ENCODE assay signal across 24 mouse cellular contexts in genomic region chr13:63037906-63038305, GRCm38 (mm10).
DNase-seq lines count a peak whose midpoint lies in the region; ATAC-seq and TF ChIP-seq lines count a peak whose summit lies in the region.
"Had no signal": no experiment of that assay in that cellular context is flagged by ENCODE, and none has a peak within 500 bp of the region (broad histone marks: within the 10 kb centered on the region; RNA-seq: fewer than 3 reads in every experiment).

No protein-coding gene starts in this region.

- no peak for TF ChIP-seq CTCF in lung, adult 2 months (IDR thresholded peaks at IDR 0.05; ENCODE audit: insufficient read depth, low read length)

- no peak for ATAC-seq in embryonic facial prominence, embryonic 11.5 days (replicated peaks; ENCODE audit: insufficient number of reproducible peaks, low FRiP score, low TSS enrichment, low read depth)
- ATAC-seq in kidney, embryonic 15.5 days (replicated peaks; ENCODE audit: low FRiP score) = no peak; the same call in 1 of the 2 replicates
- ATAC-seq in lung, embryonic 16.5 days (ENCODE audit: low read depth) = no peak
- no peak for ATAC-seq in embryonic facial prominence, embryonic 14.5 days (ENCODE audit: low read depth)
- ATAC-seq: hindbrain, embryonic 16.5 days; intestine, embryonic 15.5 days; midbrain, embryonic 15.5 days had no signal

- peak; percentile 18 for DNase-seq in embryonic facial prominence, embryonic 11.5 days (ENCODE audit: low spot score)
- DNase-seq in embryonic facial prominence, embryonic 10.5 days (ENCODE audit: low spot score) = no peak
- peak; percentile 5 to 48 for DNase-seq in kidney, postnatal 25 days
- DNase-seq in lung, adult 2 months = no peak
- no peak for DNase-seq in embryonic facial prominence, embryonic 14.5 days (ENCODE audit: low spot score)
- no peak for DNase-seq in layer of hippocampus, adult 9-10 months (ENCODE audit: low spot score)
- DNase-seq: adrenal gland, postnatal 25 days; cerebellum, adult 8-10 months; cerebellum, postnatal 36 days; gastrocnemius, adult 2 months; left cerebral cortex, postnatal 4 days; liver, embryonic 13.5 days; right cerebral cortex, adult 18-20 months; thymus, adult 2 months; thymus, postnatal 4 days had no signal

- no peaks in the 10 kb centered on the region for H3K36me3 ChIP-seq in embryonic facial prominence, embryonic 11.5 days (replicated peaks; ENCODE audit: control insufficient read depth, insufficient read depth, low read depth, low read length)
- no peaks in the 10 kb centered on the region for H3K36me3 ChIP-seq in embryonic facial prominence, embryonic 10.5 days (replicated peaks)
- no peaks in the 10 kb centered on the region for H3K36me3 ChIP-seq in kidney, embryonic 15.5 days
- no peaks in the 10 kb centered on the region for H3K36me3 ChIP-seq in lung, embryonic 16.5 days (ENCODE audit: control insufficient read depth, insufficient read depth, low read length)
- H3K36me3 ChIP-seq in embryonic facial prominence, embryonic 14.5 days (ENCODE audit: control insufficient read depth, insufficient read depth, low read length) = no peaks in the 10 kb centered on the region
- H3K36me3 ChIP-seq: forebrain, embryonic 12.5 days; intestine, embryonic 15.5 days; liver, embryonic 13.5 days; midbrain, embryonic 15.5 days; neural tube, embryonic 12.5 days had no signal

- 58% methylated on average over 10 of the region's 10 CpGs for WGBS in embryonic facial prominence, embryonic 11.5 days
- whole genome bisulfite sequencing in embryonic facial prominence, embryonic 10.5 days = 58% methylated on average over 10 of the region's 10 CpGs
- 63% methylated on average over 10 of the region's 10 CpGs for WGBS in kidney, embryonic 15.5 days
- 39% methylated on average over 10 of the region's 10 CpGs for WGBS in lung, embryonic 16.5 days
- WGBS in lung, adult 2 months = 54% methylated on average over 10 of the region's 10 CpGs
- 44% methylated on average over 10 of the region's 10 CpGs for WGBS in embryonic facial prominence, embryonic 14.5 days

- no peaks in the 10 kb centered on the region for H3K4me1 ChIP-seq in embryonic facial prominence, embryonic 11.5 days (ENCODE audit: control insufficient read depth, insufficient read depth, low read length)
- H3K4me1 ChIP-seq in embryonic facial prominence, embryonic 10.5 days = peaks cover 4% of the 10 kb centered on the region; the same call in 1 of the 2 replicates
- H3K4me1 ChIP-seq in kidney, embryonic 15.5 days = peaks cover 14% of the 10 kb centered on the region
- peaks cover 15% of the 10 kb centered on the region for H3K4me1 ChIP-seq in lung, embryonic 16.5 days (replicated peaks; ENCODE audit: control insufficient read depth, insufficient read depth, low read length)
- peaks cover 4% of the 10 kb centered on the region for H3K4me1 ChIP-seq in lung, adult 2 months (ENCODE audit: control insufficient read depth, insufficient read depth, low read length)
- H3K4me1 ChIP-seq in embryonic facial prominence, embryonic 14.5 days (ENCODE audit: control insufficient read depth, insufficient read depth, low read length) = peaks cover 19% of the 10 kb centered on the region

- H3K27ac ChIP-seq in embryonic facial prominence, embryonic 11.5 days (replicated peaks; ENCODE audit: low read depth, low read length) = no peak overlapping the region
- H3K27ac ChIP-seq in embryonic facial prominence, embryonic 10.5 days (replicated peaks) = no peak overlapping the region
- no peak overlapping the region for H3K27ac ChIP-seq in kidney, embryonic 15.5 days
- H3K27ac ChIP-seq in lung, embryonic 16.5 days (ENCODE audit: low read length) = peak overlapping the region; percentile 83
- H3K27ac ChIP-seq in embryonic facial prominence, embryonic 14.5 days (replicated peaks; ENCODE audit: low read depth, low read length) = peak overlapping the region; percentile 21; the same call in 1 of the 2 replicates
- H3K27ac ChIP-seq: forebrain, embryonic 12.5 days; gastrocnemius, adult 2 months; intestine, embryonic 15.5 days; liver, embryonic 13.5 days; midbrain, embryonic 15.5 days; neural tube, embryonic 12.5 days had no signal

- no peak overlapping the region for H3K4me3 ChIP-seq in embryonic facial prominence, embryonic 11.5 days (ENCODE audit: low read depth, low read length)
- no peak overlapping the region for H3K4me3 ChIP-seq in embryonic facial prominence, embryonic 10.5 days
- H3K4me3 ChIP-seq in kidney, embryonic 15.5 days (replicated peaks) = no peak overlapping the region
- no peak overlapping the region for H3K4me3 ChIP-seq in lung, embryonic 16.5 days (ENCODE audit: low read length)
- H3K4me3 ChIP-seq in lung, adult 2 months (replicated peaks; ENCODE audit: extremely low read depth, low read depth, low read length) = no peak overlapping the region
- no peak overlapping the region for H3K4me3 ChIP-seq in embryonic facial prominence, embryonic 14.5 days (ENCODE audit: low read depth, low read length)
- H3K4me3 ChIP-seq: erythroblast, embryonic 14.5 days; forebrain, embryonic 12.5 days; gastrocnemius, adult 2 months; intestine, embryonic 15.5 days; liver, embryonic 13.5 days; midbrain, embryonic 15.5 days; neural tube, embryonic 12.5 days had no signal

- H3K27me3 ChIP-seq in embryonic facial prominence, embryonic 11.5 days (ENCODE audit: control insufficient read depth, insufficient read depth, low read length) = no peaks in the 10 kb centered on the region
- H3K27me3 ChIP-seq in embryonic facial prominence, embryonic 10.5 days (replicated peaks; ENCODE audit: low read depth, poor library complexity, severe bottlenecking) = no peaks in the 10 kb centered on the region
- H3K27me3 ChIP-seq in kidney, embryonic 15.5 days = no peaks in the 10 kb centered on the region
- H3K27me3 ChIP-seq in lung, embryonic 16.5 days (ENCODE audit: control insufficient read depth, insufficient read depth, low read depth, low read length) = no peaks in the 10 kb centered on the region
- H3K27me3 ChIP-seq in embryonic facial prominence, embryonic 14.5 days (replicated peaks; ENCODE audit: control insufficient read depth, insufficient read depth, low read length) = no peaks in the 10 kb centered on the region
- H3K27me3 ChIP-seq: forebrain, embryonic 12.5 days; intestine, embryonic 15.5 days; liver, embryonic 13.5 days; midbrain, embryonic 15.5 days; neural tube, embryonic 12.5 days had no signal

- no peaks in the 10 kb centered on the region for H3K9me3 ChIP-seq in embryonic facial prominence, embryonic 11.5 days (replicated peaks; ENCODE audit: control insufficient read depth, low read length)
- H3K9me3 ChIP-seq in embryonic facial prominence, embryonic 10.5 days = no peaks in the 10 kb centered on the region
- H3K9me3 ChIP-seq in kidney, embryonic 15.5 days (replicated peaks) = no peaks in the 10 kb centered on the region
- H3K9me3 ChIP-seq in lung, embryonic 16.5 days (ENCODE audit: control insufficient read depth, low read length) = no peaks in the 10 kb centered on the region
- no peaks in the 10 kb centered on the region for H3K9me3 ChIP-seq in embryonic facial prominence, embryonic 14.5 days (ENCODE audit: control insufficient read depth, low read length)
- H3K9me3 ChIP-seq: forebrain, embryonic 12.5 days; intestine, embryonic 15.5 days; liver, embryonic 13.5 days; midbrain, embryonic 15.5 days; neural tube, embryonic 12.5 days had no signal

- H3K4me2 ChIP-seq in embryonic facial prominence, embryonic 11.5 days (ENCODE audit: low read depth, low read length) = no peak overlapping the region
- no peak overlapping the region for H3K4me2 ChIP-seq in kidney, embryonic 15.5 days
- no peak overlapping the region for H3K4me2 ChIP-seq in lung, embryonic 16.5 days (ENCODE audit: low read depth, low read length)
- no peak overlapping the region for H3K4me2 ChIP-seq in embryonic facial prominence, embryonic 14.5 days (ENCODE audit: low read depth, low read length)
- H3K4me2 ChIP-seq: forebrain, embryonic 12.5 days; heart, embryonic 11.5 days; intestine, embryonic 15.5 days; liver, embryonic 13.5 days; midbrain, embryonic 15.5 days; neural tube, embryonic 12.5 days had no signal

- no peak for TF ChIP-seq POLR2A in lung, adult 2 months (IDR thresholded peaks at IDR 0.05; ENCODE audit: borderline replicate concordance, extremely low read depth, low read depth, low read length)

- no peak overlapping the region for H3K9ac ChIP-seq in embryonic facial prominence, embryonic 11.5 days (replicated peaks; ENCODE audit: low read length)
- no peak overlapping the region for H3K9ac ChIP-seq in kidney, embryonic 15.5 days
- H3K9ac ChIP-seq in lung, embryonic 16.5 days (ENCODE audit: low read length) = no peak overlapping the region
- no peak overlapping the region for H3K9ac ChIP-seq in embryonic facial prominence, embryonic 14.5 days (ENCODE audit: low read depth, low read length)
- H3K9ac ChIP-seq: forebrain, embryonic 12.5 days; intestine, embryonic 15.5 days; liver, embryonic 13.5 days; midbrain, embryonic 15.5 days; neural tube, embryonic 12.5 days had no signal

Comparison
In these comparisons a context has a peak if more than half of its experiments do, and no peak if none do; other contexts are left out.
1. DNase-seq: peak in embryonic facial prominence, embryonic 11.5 days (single experiment) and kidney, postnatal 25 days (2 of 2); none in embryonic facial prominence, embryonic 10.5 days (single experiment), lung, adult 2 months (single experiment), embryonic facial prominence, embryonic 14.5 days (single experiment) and layer of hippocampus, adult 9-10 months (single experiment).
2. H3K27ac ChIP-seq: peak in lung, embryonic 16.5 days (single experiment) and embryonic facial prominence, embryonic 14.5 days (single experiment); none in embryonic facial prominence, embryonic 11.5 days (single experiment), embryonic facial prominence, embryonic 10.5 days (single experiment) and kidney, embryonic 15.5 days (single experiment).